Mouse (Mus musculus): ENCODE results near the gene Vsig2. TPM values are rescaled to one million over a fixed set of nuclear protein-coding genes. Genes with fewer than 3 reads are reported as not detected.

Vsig2 gene
- polyA plus RNA-seq, 1 experiment from 2014 or later, result 3.0 TPM

DNA sequence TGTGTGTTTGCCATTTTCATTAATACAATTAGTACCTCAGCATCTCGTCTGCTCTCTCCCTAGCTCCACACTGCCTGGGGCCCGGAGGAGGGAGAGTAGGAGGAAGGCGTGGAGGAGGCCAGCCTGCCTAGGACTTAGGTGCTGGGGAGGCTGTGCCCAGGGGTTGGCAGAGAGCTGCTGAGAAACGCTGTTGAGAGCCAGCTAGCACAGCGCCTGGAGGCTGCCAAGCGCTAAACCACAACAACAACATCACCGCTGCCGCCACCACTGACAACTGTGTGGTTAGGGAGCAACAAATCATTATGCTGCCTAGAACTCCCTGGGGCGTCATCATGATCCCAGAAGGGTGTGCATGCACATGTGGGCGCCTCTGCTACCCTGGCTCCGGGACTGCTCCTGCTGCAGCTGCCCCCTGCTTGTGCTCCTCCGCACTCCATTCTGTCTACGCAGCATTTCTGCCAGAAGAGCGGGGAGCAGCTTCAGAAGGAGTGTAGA, 37.4 kb downstream of the Vsig2 start:
- Histone ChIP-seq H3K4me1 (replicated peaks) (no peaks in the 10 kb centered on the region), H3K27me3 (replicated peaks) (no peaks in the 10 kb centered on the region), H3K4me2 (replicated peaks) (no peak overlapping the region), H3K4me3 (replicated peaks) (no peak overlapping the region), H3K9me3 (no peaks in the 10 kb centered on the region), H3K36me3 (no peaks in the 10 kb centered on the region), H3K27ac (no peak overlapping the region), H3K9ac (no peak overlapping the region)
- WGBS, result 37% methylated on average over 14 of the region's 14 CpGs
- ATAC-seq, result no peak; the same call in 1 of the 2 replicates

DNA sequence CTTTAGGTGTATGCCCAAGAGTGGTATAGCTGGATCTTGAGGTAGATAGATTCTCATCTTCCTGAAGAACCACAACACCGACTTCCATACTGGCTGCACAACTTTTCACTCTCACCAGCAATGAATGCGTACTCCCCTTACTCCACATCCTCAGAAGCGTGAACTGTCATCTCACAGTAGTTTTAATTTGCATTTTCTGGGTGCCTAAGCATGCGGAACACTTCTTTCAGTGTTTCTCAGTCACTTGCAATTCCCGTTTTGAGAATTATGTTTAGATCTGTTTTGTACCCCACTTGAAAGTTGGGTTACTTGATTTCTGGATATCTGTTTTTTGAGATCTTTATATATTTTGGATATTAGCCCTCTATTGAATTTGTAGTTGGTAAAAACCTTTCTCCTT, 44.5 kb downstream of the Vsig2 start:
- no peaks in the 10 kb centered on the region for H3K27me3 ChIP-seq (replicated peaks)
- H3K4me3 ChIP-seq (replicated peaks), result no peak overlapping the region
- H3K4me2 ChIP-seq (replicated peaks), result no peak overlapping the region
- no peaks in the 10 kb centered on the region for H3K9me3 ChIP-seq
- no peak for ATAC-seq
- H3K9ac ChIP-seq, result no peak overlapping the region
- no peaks in the 10 kb centered on the region for H3K36me3 ChIP-seq
- WGBS, result 82% methylated on average over 5 of the region's 5 CpGs
- H3K4me1 ChIP-seq (replicated peaks), result no peaks in the 10 kb centered on the region
- H3K27ac ChIP-seq, result no peak overlapping the region

DNA sequence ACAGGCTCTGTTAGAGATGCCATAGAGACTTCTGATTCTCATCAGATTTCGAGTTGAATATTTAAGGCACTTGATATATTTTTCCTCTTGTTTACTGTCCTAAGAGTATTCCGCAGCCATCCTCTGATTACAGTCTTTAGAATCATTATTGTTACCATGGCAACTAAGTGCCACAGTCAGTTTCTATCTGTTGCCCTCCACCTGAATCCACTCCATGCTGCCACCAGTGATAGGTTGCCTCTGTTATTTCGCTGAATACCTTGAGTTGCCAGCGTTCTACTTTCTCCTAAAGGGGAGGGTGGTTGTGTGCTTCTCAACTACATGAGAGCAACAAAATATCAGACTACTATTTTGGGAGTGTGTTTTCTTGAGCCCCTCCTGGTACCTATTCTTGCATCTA, 47.7 kb downstream of the Vsig2 start:
- Histone ChIP-seq H3K9me3 (no peaks in the 10 kb centered on the region), H3K4me3 (replicated peaks) (no peak overlapping the region), H3K27me3 (replicated peaks) (no peaks in the 10 kb centered on the region), H3K4me2 (replicated peaks) (no peak overlapping the region), H3K9ac (no peak overlapping the region), H3K27ac (no peak overlapping the region), H3K4me1 (replicated peaks) (no peaks in the 10 kb centered on the region), H3K36me3 (no peaks in the 10 kb centered on the region)
- ATAC-seq, result no peak
- WGBS, result 73% methylated on average over 4 of the region's 4 CpGs

DNA sequence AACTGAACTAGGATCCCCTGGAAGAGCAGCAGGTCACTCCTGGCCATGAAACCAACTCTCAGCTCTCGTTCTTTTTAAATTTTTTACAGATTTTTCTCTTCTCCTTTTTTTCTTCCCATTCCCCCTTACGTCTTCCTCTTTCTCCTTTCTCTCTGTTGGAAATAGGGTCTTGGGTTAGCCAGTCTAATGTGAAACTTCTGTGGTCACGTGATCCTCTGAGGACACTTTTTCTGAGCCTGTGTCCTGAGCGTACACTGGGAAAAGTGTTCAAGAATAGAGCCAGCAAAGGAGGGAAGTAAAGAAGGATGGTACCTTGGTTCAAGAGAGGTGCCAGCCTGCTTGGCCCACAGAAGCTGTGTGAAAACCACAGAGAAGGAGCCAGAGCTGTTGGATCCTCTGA, 51.3 kb downstream of the Vsig2 start:
- Histone ChIP-seq H3K4me2 (replicated peaks) (no peak overlapping the region), H3K9me3 (no peaks in the 10 kb centered on the region), H3K36me3 (no peaks in the 10 kb centered on the region), H3K9ac (no peak overlapping the region), H3K4me1 (replicated peaks) (no peaks in the 10 kb centered on the region), H3K27ac (no peak overlapping the region), H3K4me3 (replicated peaks) (no peak overlapping the region), H3K27me3 (replicated peaks) (no peaks in the 10 kb centered on the region)
- no peak for ATAC-seq
- WGBS, result 81% methylated on average over 4 of the region's 4 CpGs

DNA sequence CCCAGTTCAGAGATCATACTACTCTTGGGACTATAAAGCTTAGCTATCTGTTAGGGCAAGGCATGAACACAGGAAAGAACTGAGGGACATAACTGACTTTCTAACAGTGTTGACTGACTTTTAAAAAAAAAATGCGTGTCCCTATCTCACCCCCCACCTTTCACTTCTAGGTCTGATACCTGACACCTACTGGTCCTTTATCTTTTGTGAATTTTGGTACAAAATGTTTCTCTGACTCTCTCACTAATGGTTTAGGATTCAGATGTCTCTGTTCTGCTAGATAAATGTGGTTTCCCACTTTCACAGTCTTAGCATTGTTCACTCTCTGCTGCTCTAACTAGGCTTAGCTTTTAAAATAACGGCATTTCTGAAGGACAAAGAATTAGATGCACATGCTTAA, 53.0 kb downstream of the Vsig2 start:
- ATAC-seq, result no peak
- Histone ChIP-seq H3K27ac (no peak overlapping the region), H3K36me3 (no peaks in the 10 kb centered on the region), H3K9me3 (no peaks in the 10 kb centered on the region), H3K4me3 (replicated peaks) (no peak overlapping the region), H3K9ac (no peak overlapping the region), H3K4me2 (replicated peaks) (no peak overlapping the region), H3K4me1 (replicated peaks) (no peaks in the 10 kb centered on the region), H3K27me3 (replicated peaks) (no peaks in the 10 kb centered on the region)
- 78% methylated on average over 2 of the region's 2 CpGs for WGBS

DNA sequence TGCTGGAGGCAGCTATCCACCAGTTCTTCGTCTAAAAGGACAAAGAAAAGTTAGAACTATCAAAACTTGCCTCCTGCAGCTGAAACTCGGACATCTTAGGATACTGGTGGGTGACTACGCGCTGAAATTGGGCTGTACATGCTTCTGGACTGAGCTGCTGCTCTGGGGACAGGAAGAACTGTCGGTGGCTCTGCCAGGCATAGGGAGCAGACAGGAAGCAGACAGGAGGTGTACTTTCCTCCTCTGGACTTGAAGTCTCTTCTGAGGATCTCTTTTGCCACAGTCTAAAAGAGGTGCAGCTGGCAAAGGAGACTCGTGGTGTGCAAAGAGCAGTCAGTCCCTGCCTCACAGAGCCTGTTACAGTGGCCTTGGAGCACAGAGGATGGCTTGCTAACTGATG, 53.6 kb downstream of the Vsig2 start:
- H3K4me1 ChIP-seq (replicated peaks), result no peaks in the 10 kb centered on the region
- H3K27me3 ChIP-seq (replicated peaks), result no peaks in the 10 kb centered on the region
- no peak overlapping the region for H3K4me3 ChIP-seq (replicated peaks)
- H3K4me2 ChIP-seq (replicated peaks), result no peak overlapping the region
- no peaks in the 10 kb centered on the region for H3K9me3 ChIP-seq
- no peak overlapping the region for H3K9ac ChIP-seq
- 58% methylated on average over 6 of the region's 6 CpGs for WGBS
- H3K27ac ChIP-seq, result no peak overlapping the region
- H3K36me3 ChIP-seq, result no peaks in the 10 kb centered on the region
- ATAC-seq, result no peak

DNA sequence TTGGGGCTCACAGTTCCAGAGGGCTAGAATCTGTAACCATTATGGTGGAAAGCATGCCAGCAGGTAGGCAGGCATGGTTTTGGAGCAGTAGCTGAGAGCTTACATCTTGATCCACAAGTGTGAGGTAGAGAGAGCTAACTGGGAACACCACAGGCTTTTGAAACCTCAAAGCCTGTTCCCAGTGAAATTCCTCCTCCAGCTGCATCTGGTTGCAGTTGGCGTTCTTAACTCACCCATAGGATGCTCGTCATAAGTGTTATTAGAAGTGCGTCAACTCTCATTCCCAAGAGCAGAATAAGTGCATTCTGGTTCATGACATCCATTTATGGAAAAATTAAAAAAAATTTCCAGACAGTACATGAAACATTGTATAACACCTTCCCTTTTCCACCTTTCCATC, 54.6 kb downstream of the Vsig2 start:
- Histone ChIP-seq H3K27me3 (replicated peaks) (no peaks in the 10 kb centered on the region), H3K9me3 (no peaks in the 10 kb centered on the region), H3K4me2 (replicated peaks) (no peak overlapping the region), H3K36me3 (no peaks in the 10 kb centered on the region), H3K27ac (no peak overlapping the region), H3K9ac (no peak overlapping the region), H3K4me1 (replicated peaks) (no peaks in the 10 kb centered on the region), H3K4me3 (replicated peaks) (no peak overlapping the region)
- WGBS, result 86% methylated on average over 3 of the region's 3 CpGs
- ATAC-seq, result no peak

Other genes with a start within 250 kb of the Vsig2 start
- 5.0 and 6.1 TPM in 2 replicates for gene Ccdc15, start 190.8 kb upstream of the Vsig2 start, polyA plus RNA-seq (2015; fragmentation: Nextera tagmentation; extraction: Ambion mirVana)
- 0.06 and 0.08 TPM in 2 replicates for gene Hepacam, start 171.9 kb upstream of the Vsig2 start, polyA plus RNA-seq (2015; fragmentation: Nextera tagmentation; extraction: Ambion mirVana)
- 11.4 and 11.9 TPM in 2 replicates for gene Robo4, start 137.4 kb upstream of the Vsig2 start, polyA plus RNA-seq (2015; fragmentation: Nextera tagmentation; extraction: Ambion mirVana)
- 0.04 TPM in 1 of 2 replicates, not detected in the other for gene Robo3, start 106.0 kb upstream of the Vsig2 start, polyA plus RNA-seq (2015; fragmentation: Nextera tagmentation; extraction: Ambion mirVana)
- 17.9 and 19.4 TPM in 2 replicates for gene Msantd2, start 49.9 kb upstream of the Vsig2 start, polyA plus RNA-seq (2015; fragmentation: Nextera tagmentation; extraction: Ambion mirVana)
- gene Esam, start 11.2 kb upstream of the Vsig2 start, polyA plus RNA-seq (2015; fragmentation: Nextera tagmentation; extraction: Ambion mirVana), result 47.4 and 49.0 TPM in 2 replicates
- 2.9 and 3.7 TPM in 2 replicates for gene Nrgn, start 13.6 kb downstream of the Vsig2 start, polyA plus RNA-seq (2015; fragmentation: Nextera tagmentation; extraction: Ambion mirVana)
- gene Siae, start 16.4 kb downstream of the Vsig2 start, polyA plus RNA-seq (2015; fragmentation: Nextera tagmentation; extraction: Ambion mirVana), result 13.9 and 14.5 TPM in 2 replicates
- gene Spa17, start 74.5 kb downstream of the Vsig2 start, polyA plus RNA-seq (2015; fragmentation: Nextera tagmentation; extraction: Ambion mirVana), result 3.7 and 3.8 TPM in 2 replicates
- gene Tbrg1, start 118.1 kb downstream of the Vsig2 start, polyA plus RNA-seq (2015; fragmentation: Nextera tagmentation; extraction: Ambion mirVana), result 162 and 171 TPM in 2 replicates
- not detected in 2 replicates for gene Panx3, start 130.0 kb downstream of the Vsig2 start, polyA plus RNA-seq (2015; fragmentation: Nextera tagmentation; extraction: Ambion mirVana)
- gene Olfr160, start 177.0 kb downstream of the Vsig2 start, polyA plus RNA-seq (2015; fragmentation: Nextera tagmentation; extraction: Ambion mirVana), result not detected in 2 replicates
- gene Olfr874, start 205.9 kb downstream of the Vsig2 start, polyA plus RNA-seq (2015; fragmentation: Nextera tagmentation; extraction: Ambion mirVana), result not detected in 2 replicates
- not detected in 2 replicates for gene Olfr875, start 232.6 kb downstream of the Vsig2 start, polyA plus RNA-seq (2015; fragmentation: Nextera tagmentation; extraction: Ambion mirVana)